Mouse (Mus musculus) brain, embryonic 14.5 days (tissue): Measurements from ENCODE around the gene Fhl2.

Experiments used
- CTCF ChIP-seq: fragments of 200-500 bp; IDR thresholded peaks from 2 replicates; pipeline ENCODE4 v1.5.1; 2012; ENCODE audit warnings: inconsistent platforms, mild to moderate bottlenecking, moderate library complexity, borderline replicate concordance; ENCODE audit not compliant: insufficient read depth, insufficient read length; ENCODE audit errors: extremely low read depth
- POLR2A ChIP-seq: fragments of 200-500 bp; IDR thresholded peaks from 2 replicates; pipeline ENCODE4 v1.6.1; 2012; ENCODE audit warnings: mild to moderate bottlenecking, inconsistent platforms, borderline replicate concordance; ENCODE audit not compliant: poor library complexity, insufficient read depth, insufficient read length, severe bottlenecking; ENCODE audit errors: extremely low read depth

DNA sequence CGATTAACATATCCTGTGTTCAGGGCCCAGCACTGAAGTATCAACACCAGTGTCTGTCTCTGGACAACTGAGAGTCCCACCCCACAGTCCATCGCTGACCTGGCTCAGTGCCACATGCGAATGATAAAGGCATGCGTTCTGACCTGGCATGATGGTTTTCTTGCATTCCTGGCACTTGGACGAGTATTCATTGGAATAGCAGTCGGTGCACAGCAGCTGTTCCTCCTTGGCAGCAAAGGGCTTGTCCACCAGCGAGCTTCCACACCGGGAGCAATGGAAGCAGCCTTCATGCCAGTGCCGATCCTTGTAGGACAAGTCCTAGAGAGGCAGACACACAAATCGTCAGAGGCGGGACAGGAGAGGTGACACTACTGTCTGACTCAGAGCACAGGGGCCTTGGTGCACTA is 55.2 kb downstream of the Fhl2 start:
- no peak for TF ChIP-seq POLR2A
- TF ChIP-seq CTCF = no peak
